Mouse (Mus musculus) kidney, adult 2 months (tissue): ENCODE data around the gene Hsp90b1. TPM values are rescaled to one million over a fixed set of nuclear protein-coding genes. Genes with fewer than 3 reads are reported as not detected.
"Not testable (repeated sequence)": the region's sequence is repeated elsewhere in the genome, so short reads cannot be mapped to it uniquely, and the experiment has no call there.

Source experiments
- DNase-seq: peaks from one replicate; pipeline ENCODE4 v3.0.0; 2021
- H3K27ac ChIP-seq: fragments of 200-500 bp; 2 replicates; pipeline ENCODE4 v1.5.1; 2012; ENCODE audit warnings: low read depth, low read length, control low read depth, inconsistent platforms; ENCODE audit not compliant: insufficient read depth
- H3K27me3 ChIP-seq: fragments of 200-500 bp; replicated peaks from 2 replicates; pipeline ENCODE4 v1.6.1; 2012; ENCODE audit warnings: mild to moderate bottlenecking, moderate library complexity, low read length, inconsistent platforms; ENCODE audit not compliant: control insufficient read depth, insufficient read depth
- H3K36me3 ChIP-seq: fragments of 200-500 bp; 2 replicates; pipeline ENCODE4 v1.6.1; 2012; ENCODE audit warnings: mild to moderate bottlenecking, moderate library complexity, low read length, inconsistent platforms; ENCODE audit not compliant: control insufficient read depth, insufficient read depth
- H3K4me1 ChIP-seq: fragments of 200-500 bp; 2 replicates; pipeline ENCODE4 v1.6.1; 2011; ENCODE audit warnings: low read length; ENCODE audit not compliant: control insufficient read depth, insufficient read depth
- H3K4me3 ChIP-seq: fragments of 200-500 bp; 2 replicates; pipeline ENCODE4 v1.5.1; 2011; ENCODE audit warnings: mild to moderate bottlenecking, low read depth, low read length, control low read depth; ENCODE audit not compliant: insufficient read depth
- CTCF ChIP-seq: fragments of 200-500 bp; conservative IDR thresholded peaks from 2 replicates; pipeline ENCODE4 v1.5.1; 2011; ENCODE audit warnings: low read depth, mild to moderate bottlenecking, control low read depth, low read length, moderate library complexity, mixed read lengths; ENCODE audit not compliant: insufficient read depth, insufficient read length
- POLR2A ChIP-seq: fragments of 200-500 bp; IDR thresholded peaks from one replicate; pipeline ENCODE4 v1.6.1; 2011; ENCODE audit warnings: low read depth, low read length, control low read depth
- WGBS: fragments of 180-500 bp; shearing (Covaris S2); methylation state at CpG from one replicate; pipeline ENCODE4 v1.1.7; 2018; 5-methylcytosine and 5-hydroxymethylcytosine counted together
- polyA plus RNA-seq: library from polyadenylated mRNA; depleted of rRNA; stranded (reverse); fragments of >200 nt; gene quantifications from 2 replicates; pipeline ENCODE4 v1.2.3, GENCODE M21; 2012; rRNA removed

Hsp90b1 gene
- polyA plus RNA-seq, 1 experiment: 64.6 TPM

DNA sequence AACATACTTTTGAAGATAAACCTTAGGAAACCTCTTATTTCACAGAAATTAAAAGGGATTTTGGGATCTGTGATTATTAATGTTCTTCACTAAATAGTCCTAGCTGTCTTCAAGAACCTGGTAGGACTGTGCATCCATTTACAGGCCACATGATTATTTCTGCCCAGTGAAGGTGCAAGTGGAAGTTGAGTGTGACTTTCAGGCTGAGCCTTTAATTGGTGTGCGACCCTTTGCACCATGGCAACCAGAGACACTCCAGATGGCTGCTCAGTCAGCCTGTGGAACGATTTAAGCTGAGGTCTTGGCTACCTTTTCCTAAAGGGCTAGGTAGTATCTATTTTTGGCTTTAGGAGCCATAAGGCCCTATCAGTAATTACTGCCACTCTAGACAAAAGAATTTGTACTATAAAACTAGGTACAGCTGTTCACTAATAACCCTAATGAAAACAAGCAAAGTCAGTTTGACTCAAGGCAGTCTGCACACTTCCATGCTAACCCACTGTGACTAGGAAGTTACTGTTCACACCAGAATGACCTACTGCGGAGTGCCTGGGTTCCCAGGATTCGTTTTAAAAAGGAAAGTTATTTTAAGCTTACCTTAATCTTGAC, 2.9 kb downstream of the Hsp90b1 start:
- H3K27ac ChIP-seq: no peak overlapping the region
- 32% methylated on average over 4 of the region's 4 CpGs for WGBS
- peaks cover 29% of the 10 kb centered on the region for H3K36me3 ChIP-seq
- no peak for DNase-seq
- TF ChIP-seq CTCF: no peak
- TF ChIP-seq POLR2A: no peak
- H3K27me3 ChIP-seq: no peaks in the 10 kb centered on the region
- H3K4me1 ChIP-seq: peaks cover 14% of the 10 kb centered on the region; the same call in 1 of the 2 replicates
- H3K4me3 ChIP-seq: no peak overlapping the region

DNA sequence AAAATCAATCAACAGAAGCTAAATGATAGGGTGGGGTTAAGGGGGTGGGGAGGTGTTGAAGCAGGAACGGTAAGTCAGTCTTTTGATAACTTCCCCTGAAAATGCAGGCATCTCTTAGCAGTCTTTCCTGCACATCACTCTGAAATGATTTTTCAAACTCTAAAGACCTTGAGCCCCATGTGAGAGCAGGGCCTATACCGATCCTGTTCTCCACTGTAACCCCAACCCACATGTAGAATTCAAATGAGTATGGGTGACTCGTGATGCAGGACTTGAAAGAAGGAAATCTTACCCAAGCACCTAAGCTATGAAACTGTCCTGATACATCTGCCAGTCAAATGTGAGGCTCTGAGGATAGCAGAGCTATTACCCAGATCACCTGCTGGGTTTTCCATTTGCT, 4.3 kb downstream of the Hsp90b1 start:
- TF ChIP-seq CTCF: no peak
- no peak for TF ChIP-seq POLR2A
- Histone ChIP-seq H3K36me3 (peaks cover 29% of the 10 kb centered on the region), H3K27ac (no peak overlapping the region), H3K4me3 (no peak overlapping the region), H3K4me1 (peaks cover 14% of the 10 kb centered on the region; the same call in 1 of the 2 replicates), H3K27me3 (no peaks in the 10 kb centered on the region)
- 42% methylated on average over 3 of the region's 3 CpGs for WGBS
- DNase-seq: no peak

DNA sequence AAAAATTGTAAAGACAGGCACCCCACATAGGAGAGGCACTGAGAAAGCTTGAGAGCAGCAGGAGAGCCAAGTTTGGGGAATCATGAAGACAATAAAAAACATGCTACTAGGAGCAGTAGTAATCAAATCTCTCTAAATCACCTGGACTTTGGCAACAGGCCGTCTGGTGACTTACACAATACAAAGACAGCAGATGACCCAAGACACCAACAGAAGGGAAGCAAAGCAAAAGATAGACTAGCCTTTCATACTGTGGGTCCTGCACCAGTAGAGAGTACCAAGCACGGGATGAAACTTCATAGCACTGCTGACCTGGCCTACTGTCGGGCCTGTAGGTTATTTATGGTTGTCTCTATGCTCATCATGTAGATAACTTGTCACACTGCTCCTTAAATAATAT, 5.1 kb downstream of the Hsp90b1 start:
- H3K27me3 ChIP-seq: no peaks in the 10 kb centered on the region
- peaks cover 14% of the 10 kb centered on the region; the same call in 1 of the 2 replicates for H3K4me1 ChIP-seq
- no peak overlapping the region for H3K27ac ChIP-seq
- WGBS: 38% methylated on average over 3 of the region's 3 CpGs
- DNase-seq: no peak
- H3K4me3 ChIP-seq: no peak overlapping the region
- no peak for TF ChIP-seq POLR2A
- TF ChIP-seq CTCF: no peak
- H3K36me3 ChIP-seq: peaks cover 34% of the 10 kb centered on the region

- DNase-seq, H3K36me3 ChIP-seq, H3K4me1 ChIP-seq, H3K27me3 ChIP-seq: not testable (repeated sequence)
- H3K27ac ChIP-seq: peak overlapping the region; percentile 31; the same call in 1 of the 2 replicates
- 10% methylated on average over 9 of the region's 9 CpGs for WGBS
- peak overlapping the region; percentile 85 for H3K4me3 ChIP-seq
These were observed 19.3 kb downstream of the Hsp90b1 start for GRCm38 (mm10) chr10:86686017-86686360.

DNA sequence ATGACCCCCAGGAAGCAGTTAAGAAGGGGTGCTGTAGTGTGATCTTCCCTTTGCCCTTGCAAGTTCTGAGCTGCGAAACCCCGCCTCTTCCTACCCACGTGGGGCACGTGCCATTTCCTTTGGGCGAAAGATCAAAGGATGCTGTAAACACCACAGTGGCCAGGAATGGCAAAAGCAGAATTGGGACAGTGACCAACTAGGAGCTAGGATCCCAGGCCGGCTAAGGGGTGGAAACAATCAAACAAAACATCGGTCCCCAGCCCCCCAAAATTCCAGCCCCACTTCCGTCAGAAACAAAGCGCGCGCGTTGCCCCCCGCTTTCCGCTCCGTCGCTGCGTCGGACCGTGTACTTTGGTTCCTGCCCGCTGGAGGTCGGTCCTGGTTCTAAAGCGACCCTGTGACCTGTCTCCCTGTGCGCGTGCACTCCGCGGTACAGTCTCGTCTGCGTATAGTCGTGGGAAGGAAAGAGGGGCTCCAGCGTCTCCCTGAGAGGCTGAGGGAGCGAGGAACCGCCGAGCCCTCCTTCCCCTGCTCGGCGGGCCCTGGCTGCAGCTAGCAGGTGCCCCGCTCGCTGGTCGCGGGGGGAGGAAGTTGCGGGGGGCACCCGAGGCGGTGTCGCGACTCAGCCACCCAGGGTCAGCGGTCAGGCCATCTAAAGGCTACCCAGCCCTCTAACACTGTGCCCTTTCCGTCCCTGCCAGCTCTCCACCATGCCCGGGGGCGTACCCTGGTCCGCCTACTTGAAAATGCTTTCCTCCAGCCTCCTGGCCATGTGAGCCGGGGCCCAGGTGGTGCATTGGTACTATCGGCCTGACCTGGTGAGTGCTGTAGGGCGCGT, 19.9 kb downstream of the Hsp90b1 start:
- not testable (repeated sequence) for H3K27me3 ChIP-seq, H3K36me3 ChIP-seq, H3K4me1 ChIP-seq
- H3K4me3 ChIP-seq: peak overlapping the region; percentile 85
- peak; percentile 86 for DNase-seq
- H3K27ac ChIP-seq: peak overlapping the region; percentile 67
- under 1% methylated on average over 51 of the region's 53 CpGs for WGBS

DNA sequence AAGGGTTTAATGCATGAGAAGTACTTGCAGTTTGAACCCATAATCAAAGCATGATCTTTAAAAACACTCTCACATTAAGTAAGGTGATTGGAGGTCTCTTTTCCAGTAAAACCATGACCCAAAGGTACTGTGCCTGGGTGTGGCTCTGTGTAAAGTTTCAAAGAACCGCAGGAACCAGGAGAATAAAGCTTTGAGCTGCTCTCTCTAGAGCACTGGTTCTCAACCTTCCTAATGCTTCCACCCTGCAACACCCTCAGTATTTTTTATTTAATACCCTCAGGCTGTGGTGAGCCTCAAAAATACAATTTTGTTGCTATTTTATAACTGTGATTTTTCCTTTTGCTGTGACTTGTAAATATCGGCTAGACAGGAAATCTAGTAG, 20.5 kb downstream of the Hsp90b1 start:
- H3K4me3 ChIP-seq, H3K36me3 ChIP-seq: not testable (repeated sequence)

DNA sequence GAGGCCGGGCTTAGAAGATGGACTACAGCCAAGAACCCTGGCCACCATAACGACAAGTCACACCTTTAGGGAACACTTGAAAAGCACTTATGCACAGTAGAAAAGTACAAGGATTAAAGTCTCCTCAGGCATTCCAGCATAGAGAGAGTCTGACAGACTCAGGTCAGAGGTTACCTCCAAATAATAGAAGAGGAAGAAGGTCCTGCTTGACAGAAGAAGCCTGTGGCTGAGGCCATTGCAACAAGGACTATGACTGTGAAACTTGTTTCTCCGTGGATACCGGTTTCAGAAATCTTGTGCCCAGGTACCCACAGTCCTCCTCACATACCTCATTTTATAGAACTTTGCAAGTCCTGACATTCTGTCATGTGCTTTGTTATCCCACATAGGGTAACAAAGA, 34.8 kb downstream of the Hsp90b1 start:
- not testable (repeated sequence) for DNase-seq, H3K4me1 ChIP-seq, H3K4me3 ChIP-seq, H3K27me3 ChIP-seq, H3K36me3 ChIP-seq, H3K27ac ChIP-seq
- 78% methylated on average over 4 of the region's 4 CpGs for WGBS

More for the DNA sequence above, 20.5 kb downstream of the Hsp90b1 start:
- not testable (repeated sequence) for H3K27me3 ChIP-seq, H3K27ac ChIP-seq, DNase-seq, H3K4me1 ChIP-seq
- WGBS: 25% methylated on average over 2 of the region's 2 CpGs

Other genes starting within 250 kb of the Hsp90b1 start
- gene Syn3, start 206.6 kb downstream of the Hsp90b1 start, polyA plus RNA-seq: 3.3 and 4.5 TPM in 2 replicates
- 1.7 and 1.8 TPM in 2 replicates for gene Ttc41, start 302 bp upstream of the Hsp90b1 start, polyA plus RNA-seq
- not detected in 2 replicates for gene Gm49358, start 58.5 kb upstream of the Hsp90b1 start, polyA plus RNA-seq
- 5.9 and 6.9 TPM in 2 replicates for gene Nt5dc3, start 73.5 kb upstream of the Hsp90b1 start, polyA plus RNA-seq